Mouse (Mus musculus): ENCODE measurements around the gene Tagln2. TPM values are rescaled to one million over a fixed set of nuclear protein-coding genes. Genes with fewer than 3 reads are reported as not detected.

Gene Tagln2
- total RNA-seq, 2 experiments from 2014 or later = 16.4 to 23.4 TPM

GRCm38 (mm10) chr1:172482518-172483360, 17.1 kb upstream of the Tagln2 start:
- intact Hi-C loops (cut with DNase I) = no loop called here
- Histone ChIP-seq H3K27ac (no peak overlapping the region), H3K4me3 (peak overlapping the region; percentile 74)
- no peak for DNase-seq
- TF ChIP-seq CTCF (IDR thresholded peaks at IDR 0.05) = no peak

- Histone ChIP-seq H3K4me3 (no peak overlapping the region), H3K27ac (no peak overlapping the region)
- DNase-seq = no peak
- no peak for TF ChIP-seq CTCF (IDR thresholded peaks at IDR 0.05)
- intact Hi-C loops (cut with DNase I) = no loop called here
Observed at GRCm38 (mm10) chr1:172483361-172483660, 16.5 kb upstream of the Tagln2 start.

- intact Hi-C loops (cut with DNase I) = no loop called here
- no peak overlapping the region for H3K27ac ChIP-seq
- H3K4me3 ChIP-seq = no peak overlapping the region
- DNase-seq = no peak
- no peak for TF ChIP-seq CTCF (IDR thresholded peaks at IDR 0.05)
Observed at GRCm38 (mm10) chr1:172484236-172484635, 15.6 kb upstream of the Tagln2 start.

- no peak overlapping the region for H3K4me3 ChIP-seq
- DNase-seq = no peak
- intact Hi-C loops (cut with DNase I) = no loop called here
- no peak for TF ChIP-seq CTCF (IDR thresholded peaks at IDR 0.05)
- no peak overlapping the region for H3K27ac ChIP-seq
Observed at GRCm38 (mm10) chr1:172484671-172485070, 15.2 kb upstream of the Tagln2 start.

GRCm38 (mm10) chr1:172485821-172486220, 14.0 kb upstream of the Tagln2 start:
- intact Hi-C loops (cut with DNase I) = no loop called here
- DNase-seq = no peak
- no peak overlapping the region for H3K27ac ChIP-seq
- TF ChIP-seq CTCF (IDR thresholded peaks at IDR 0.05) = no peak
- H3K4me3 ChIP-seq = no peak overlapping the region

GRCm38 (mm10) chr1:172486236-172486635, 13.6 kb upstream of the Tagln2 start:
- no peak overlapping the region for H3K27ac ChIP-seq
- TF ChIP-seq CTCF (IDR thresholded peaks at IDR 0.05) = no peak
- DNase-seq = no peak
- intact Hi-C loops (cut with DNase I) = no loop called here
- H3K4me3 ChIP-seq = no peak overlapping the region

- DNase-seq = no peak
- Histone ChIP-seq H3K4me3 (no peak overlapping the region), H3K27ac (no peak overlapping the region)
- intact Hi-C loops (cut with DNase I) = no loop called here
- TF ChIP-seq CTCF (IDR thresholded peaks at IDR 0.05) = no peak
Observed at GRCm38 (mm10) chr1:172486651-172487050, 13.2 kb upstream of the Tagln2 start.

- Histone ChIP-seq H3K27ac (no peak overlapping the region), H3K4me3 (no peak overlapping the region)
- TF ChIP-seq CTCF (IDR thresholded peaks at IDR 0.05) = no peak
- DNase-seq = no peak
- intact Hi-C loops (cut with DNase I) = no loop called here
Observed at GRCm38 (mm10) chr1:172487859-172488258, 12.0 kb upstream of the Tagln2 start.

- no peak for DNase-seq
- no peak overlapping the region for H3K27ac ChIP-seq
- intact Hi-C loops (cut with DNase I) = no loop called here
Observed at GRCm38 (mm10) chr1:172488831-172489230, 11.0 kb upstream of the Tagln2 start.

GRCm38 (mm10) chr1:172489585-172490250, 10.1 kb upstream of the Tagln2 start:
- no peak for TF ChIP-seq CTCF (IDR thresholded peaks at IDR 0.05)
- intact Hi-C loops (cut with DNase I) = loop anchor here (1.0 to 10.0 kb wide), 2 partner anchors 77 to 445 kb away; no protein-coding TSS in a partner anchor

More at GRCm38 (mm10) chr1:172488831-172489230, 11.0 kb upstream of the Tagln2 start:
- TF ChIP-seq CTCF (IDR thresholded peaks at IDR 0.05) = no peak
- H3K4me3 ChIP-seq = no peak overlapping the region

GRCm38 (mm10) chr1:172490261-172490661, 9.6 kb upstream of the Tagln2 start:
- peak overlapping the region; percentile 6 for H3K27ac ChIP-seq
- intact Hi-C loops (cut with DNase I) = loop anchor here (1.0 to 10.0 kb wide), 2 partner anchors 78 to 445 kb away; no protein-coding TSS in a partner anchor
- TF ChIP-seq CTCF (IDR thresholded peaks at IDR 0.05) = no peak; the same call in none of the 2 replicates
- peak; percentile 89 for DNase-seq
- H3K4me3 ChIP-seq = peak overlapping the region; percentile 63

More at GRCm38 (mm10) chr1:172489585-172490250, 10.1 kb upstream of the Tagln2 start:
- DNase-seq = no peak
- Histone ChIP-seq H3K27ac (peak overlapping the region; percentile 6), H3K4me3 (peak overlapping the region; percentile 63)

GRCm38 (mm10) chr1:172492047-172492446, 7.8 kb upstream of the Tagln2 start:
- no peak overlapping the region for H3K4me3 ChIP-seq
- TF ChIP-seq CTCF (IDR thresholded peaks at IDR 0.05) = no peak
- intact Hi-C loops (cut with DNase I) = loop anchor here (10.0 kb wide), 1 partner anchor 447 kb away; no protein-coding TSS in a partner anchor
- H3K27ac ChIP-seq = no peak overlapping the region
- DNase-seq = no peak

- intact Hi-C loops (cut with DNase I) = loop anchor here (10.0 kb wide), 1 partner anchor 449 kb away; no protein-coding TSS in a partner anchor
Observed at GRCm38 (mm10) chr1:172493516-172493915, 6.3 kb upstream of the Tagln2 start.

More at GRCm38 (mm10) chr1:172493516-172493915, 6.3 kb upstream of the Tagln2 start:
- Histone ChIP-seq H3K27ac (no peak overlapping the region), H3K4me3 (no peak overlapping the region)
- TF ChIP-seq CTCF (IDR thresholded peaks at IDR 0.05) = no peak
- DNase-seq = no peak

All from gastrocnemius, adult 2 months (tissue).